Mouse (Mus musculus): ENCODE data around the gene Inf2. TPM values are rescaled to one million over a fixed set of nuclear protein-coding genes. Genes with fewer than 3 reads are reported as not detected.
A peak's percentile ranks its signal among the peaks of the same experiment; 100 is the strongest.

Gene Inf2
- total and polyA plus RNA-seq, 2 experiments from 2014 or later: 2.7 to 17.1 TPM

- Histone ChIP-seq H3K27me3 (ENCODE audit: control insufficient read depth, insufficient read depth, low read length) (no peaks in the 10 kb centered on the region), H3K9ac (replicated peaks; ENCODE audit: low read depth, low read length) (peak within 1 kb of the TSS; percentile 55), H3K4me2 (ENCODE audit: low read depth, low read length) (peak within 1 kb of the TSS; percentile 89), H3K4me1 (ENCODE audit: control insufficient read depth, insufficient read depth) (peaks cover 8% of the 10 kb centered on the region), H3K27ac (ENCODE audit: low read depth) (peak within 1 kb of the TSS; percentile 78), H3K36me3 (replicated peaks; ENCODE audit: control insufficient read depth, insufficient read depth, low read length) (peaks cover 21% of the 10 kb centered on the region; the same call in 1 of the 2 replicates), H3K4me3 (ENCODE audit: low read depth, low read length) (peak within 1 kb of the TSS; percentile 60), H3K9me3 (replicated peaks; ENCODE audit: control insufficient read depth, low read length) (no peaks in the 10 kb centered on the region)
- 1% methylated on average over 46 of the region's 46 CpGs for WGBS
- ATAC-seq (ENCODE audit: insufficient read depth, low read depth): peak; percentile 96
- DNase-seq (ENCODE audit: low spot score): peak; percentile 99
- TF ChIP-seq EP300 (IDR thresholded peaks at IDR 0.05; ENCODE audit: low read depth) (no peak), CTCF (IDR thresholded peaks at IDR 0.05; ENCODE audit: low read depth) (no peak)
Measured at GRCm38 (mm10) chr12:112644180-112644854, 55.7 kb downstream of the Inf2 start, which contains the start of gene Siva1. TSS of gene Siva1 (plus strand) at chr12:112644679.

- under 1% methylated on average over 73 of the region's 75 CpGs for WGBS
- no peaks in the 10 kb centered on the region for H3K9me3 ChIP-seq (replicated peaks; ENCODE audit: control insufficient read depth, low read length)
- peak; percentile 0; the same call in 1 of the 2 replicates for ATAC-seq (ENCODE audit: insufficient read depth, low read depth)
- H3K27ac ChIP-seq (ENCODE audit: low read depth): peak overlapping the region; percentile 78
- peak overlapping the region; percentile 55 for H3K9ac ChIP-seq (replicated peaks; ENCODE audit: low read depth, low read length)
- no peaks in the 10 kb centered on the region for H3K27me3 ChIP-seq (ENCODE audit: control insufficient read depth, insufficient read depth, low read length)
- H3K36me3 ChIP-seq (replicated peaks; ENCODE audit: control insufficient read depth, insufficient read depth, low read length): peaks cover 14% of the 10 kb centered on the region; the same call in 1 of the 2 replicates
- TF ChIP-seq CTCF (IDR thresholded peaks at IDR 0.05; ENCODE audit: low read depth) (no peak), EP300 (IDR thresholded peaks at IDR 0.05; ENCODE audit: low read depth) (no peak)
- peaks cover 8% of the 10 kb centered on the region for H3K4me1 ChIP-seq (ENCODE audit: control insufficient read depth, insufficient read depth)
- no peak for DNase-seq (ENCODE audit: low spot score)
- H3K4me3 ChIP-seq (ENCODE audit: low read depth, low read length): peak overlapping the region; percentile 60
- H3K4me2 ChIP-seq (ENCODE audit: low read depth, low read length): peak overlapping the region; percentile 89
Measured at GRCm38 (mm10) chr12:112644855-112645506, 56.4 kb downstream of the Inf2 start.

GRCm38 (mm10) chr12:112646139-112646538 is 57.6 kb downstream of the Inf2 start:
- Histone ChIP-seq H3K27me3 (ENCODE audit: control insufficient read depth, insufficient read depth, low read length) (no peaks in the 10 kb centered on the region), H3K36me3 (replicated peaks; ENCODE audit: control insufficient read depth, insufficient read depth, low read length) (peaks cover 7% of the 10 kb centered on the region; the same call in 1 of the 2 replicates), H3K4me1 (ENCODE audit: control insufficient read depth, insufficient read depth) (peaks cover 8% of the 10 kb centered on the region), H3K27ac (ENCODE audit: low read depth) (no peak overlapping the region), H3K9ac (replicated peaks; ENCODE audit: low read depth, low read length) (no peak overlapping the region), H3K4me2 (ENCODE audit: low read depth, low read length) (peak overlapping the region; percentile 89), H3K9me3 (replicated peaks; ENCODE audit: control insufficient read depth, low read length) (no peaks in the 10 kb centered on the region), H3K4me3 (ENCODE audit: low read depth, low read length) (no peak overlapping the region)
- no peak for ATAC-seq (ENCODE audit: insufficient read depth, low read depth)
- TF ChIP-seq EP300 (IDR thresholded peaks at IDR 0.05; ENCODE audit: low read depth) (no peak), CTCF (IDR thresholded peaks at IDR 0.05; ENCODE audit: low read depth) (no peak)
- DNase-seq (ENCODE audit: low spot score): no peak
- 39% methylated on average over 6 of the region's 6 CpGs for WGBS

GRCm38 (mm10) chr12:112648081-112648480 is 59.5 kb downstream of the Inf2 start:
- Histone ChIP-seq H3K27ac (ENCODE audit: low read depth) (no peak overlapping the region), H3K4me1 (ENCODE audit: control insufficient read depth, insufficient read depth) (peaks cover 11% of the 10 kb centered on the region), H3K27me3 (ENCODE audit: control insufficient read depth, insufficient read depth, low read length) (no peaks in the 10 kb centered on the region), H3K36me3 (replicated peaks; ENCODE audit: control insufficient read depth, insufficient read depth, low read length) (peaks cover 22% of the 10 kb centered on the region), H3K4me3 (ENCODE audit: low read depth, low read length) (no peak overlapping the region), H3K9me3 (replicated peaks; ENCODE audit: control insufficient read depth, low read length) (no peaks in the 10 kb centered on the region), H3K9ac (replicated peaks; ENCODE audit: low read depth, low read length) (no peak overlapping the region), H3K4me2 (ENCODE audit: low read depth, low read length) (no peak overlapping the region)
- no peak for TF ChIP-seq EP300 (IDR thresholded peaks at IDR 0.05; ENCODE audit: low read depth)
- no peak for TF ChIP-seq CTCF (IDR thresholded peaks at IDR 0.05; ENCODE audit: low read depth)
- 87% methylated on average over 5 of the region's 5 CpGs for WGBS
- ATAC-seq (ENCODE audit: insufficient read depth, low read depth) (no peak), DNase-seq (ENCODE audit: low spot score) (no peak)

- Histone ChIP-seq H3K36me3 (replicated peaks; ENCODE audit: control insufficient read depth, insufficient read depth, low read length) (peaks cover 53% of the 10 kb centered on the region), H3K9ac (replicated peaks; ENCODE audit: low read depth, low read length) (no peak overlapping the region), H3K4me3 (ENCODE audit: low read depth, low read length) (no peak overlapping the region), H3K9me3 (replicated peaks; ENCODE audit: control insufficient read depth, low read length) (no peaks in the 10 kb centered on the region), H3K27ac (ENCODE audit: low read depth) (no peak overlapping the region), H3K27me3 (ENCODE audit: control insufficient read depth, insufficient read depth, low read length) (no peaks in the 10 kb centered on the region), H3K4me1 (ENCODE audit: control insufficient read depth, insufficient read depth) (peaks cover 3% of the 10 kb centered on the region; the same call in 1 of the 2 replicates), H3K4me2 (ENCODE audit: low read depth, low read length) (no peak overlapping the region)
- ATAC-seq (ENCODE audit: insufficient read depth, low read depth): no peak
- DNase-seq (ENCODE audit: low spot score): no peak
- TF ChIP-seq EP300 (IDR thresholded peaks at IDR 0.05; ENCODE audit: low read depth): no peak
- TF ChIP-seq CTCF (IDR thresholded peaks at IDR 0.05; ENCODE audit: low read depth): no peak
- WGBS: 67% methylated on average over 5 of the region's 5 CpGs
Measured at GRCm38 (mm10) chr12:112651778-112652439, 63.3 kb downstream of the Inf2 start.
